Mouse (Mus musculus): ENCODE results near the gene Psmb11. TPM values are rescaled to one million over a fixed set of nuclear protein-coding genes. Genes with fewer than 3 reads are reported as not detected.
A peak's percentile ranks its signal among the peaks of the same experiment; 100 is the strongest.

The Psmb11 gene
- polyA plus RNA-seq, 1 experiment from 2014 or later, result not detected

GRCm38 (mm10) chr14:54646898-54647636 lies 25.8 kb downstream of the Psmb11 start:
- no peak overlapping the region for H3K4me2 ChIP-seq (ENCODE audit: low read depth, low read length)
- no peaks in the 10 kb centered on the region for H3K9me3 ChIP-seq (ENCODE audit: low read length)
- no peaks in the 10 kb centered on the region for H3K27me3 ChIP-seq (ENCODE audit: insufficient read depth, low read length)
- H3K9ac ChIP-seq (replicated peaks), result no peak overlapping the region
- 89% methylated on average over 8 of the region's 8 CpGs for WGBS (ENCODE audit: insufficient replicate concordance)
- no peak overlapping the region for H3K4me3 ChIP-seq (ENCODE audit: low read depth, low read length)
- TF ChIP-seq EP300 (IDR thresholded peaks at IDR 0.05; ENCODE audit: low read depth) (no peak), CTCF (IDR thresholded peaks at IDR 0.05; ENCODE audit: low read depth) (peak; percentile 54)
- H3K27ac ChIP-seq (ENCODE audit: low read depth), result no peak overlapping the region
- peaks cover 93% of the 10 kb centered on the region for H3K36me3 ChIP-seq (replicated peaks; ENCODE audit: insufficient read depth, low read length)
- no peaks in the 10 kb centered on the region; the same call in 1 of the 2 replicates for H3K4me1 ChIP-seq (ENCODE audit: insufficient read depth)
- ATAC-seq, result no peak
- DNase-seq, result no peak

DNA sequence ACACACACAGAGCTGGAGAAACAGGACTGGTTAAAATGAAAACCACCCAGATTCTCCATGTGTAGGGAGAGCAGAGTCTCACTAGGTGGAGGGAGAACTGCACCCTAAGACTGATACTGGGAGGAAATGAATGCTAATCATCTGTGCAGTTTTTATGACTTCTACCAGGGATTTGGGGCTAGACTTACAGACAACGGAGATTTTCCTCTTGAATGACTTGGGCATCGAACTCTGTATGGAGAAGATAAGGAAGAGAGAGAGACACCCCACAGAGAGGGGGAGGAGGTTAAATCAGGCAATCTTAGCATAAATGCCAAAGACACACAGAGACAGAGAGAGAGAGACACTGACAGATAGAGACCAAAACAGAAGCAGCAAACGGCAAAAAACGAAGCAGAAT lies 26.7 kb downstream of the Psmb11 start:
- 60% methylated on average over 4 of the region's 4 CpGs for WGBS (ENCODE audit: insufficient replicate concordance)
- DNase-seq, result no peak
- Histone ChIP-seq H3K27ac (ENCODE audit: low read depth) (no peak overlapping the region), H3K27me3 (ENCODE audit: insufficient read depth, low read length) (no peaks in the 10 kb centered on the region), H3K36me3 (replicated peaks; ENCODE audit: insufficient read depth, low read length) (peaks cover 85% of the 10 kb centered on the region), H3K9ac (replicated peaks) (no peak overlapping the region), H3K4me3 (ENCODE audit: low read depth, low read length) (no peak overlapping the region), H3K4me1 (ENCODE audit: insufficient read depth) (peaks cover 8% of the 10 kb centered on the region), H3K9me3 (ENCODE audit: low read length) (no peaks in the 10 kb centered on the region), H3K4me2 (ENCODE audit: low read depth, low read length) (no peak overlapping the region)
- TF ChIP-seq CTCF (IDR thresholded peaks at IDR 0.05; ENCODE audit: low read depth), result no peak
- no peak for TF ChIP-seq EP300 (IDR thresholded peaks at IDR 0.05; ENCODE audit: low read depth)
- ATAC-seq, result no peak

DNA sequence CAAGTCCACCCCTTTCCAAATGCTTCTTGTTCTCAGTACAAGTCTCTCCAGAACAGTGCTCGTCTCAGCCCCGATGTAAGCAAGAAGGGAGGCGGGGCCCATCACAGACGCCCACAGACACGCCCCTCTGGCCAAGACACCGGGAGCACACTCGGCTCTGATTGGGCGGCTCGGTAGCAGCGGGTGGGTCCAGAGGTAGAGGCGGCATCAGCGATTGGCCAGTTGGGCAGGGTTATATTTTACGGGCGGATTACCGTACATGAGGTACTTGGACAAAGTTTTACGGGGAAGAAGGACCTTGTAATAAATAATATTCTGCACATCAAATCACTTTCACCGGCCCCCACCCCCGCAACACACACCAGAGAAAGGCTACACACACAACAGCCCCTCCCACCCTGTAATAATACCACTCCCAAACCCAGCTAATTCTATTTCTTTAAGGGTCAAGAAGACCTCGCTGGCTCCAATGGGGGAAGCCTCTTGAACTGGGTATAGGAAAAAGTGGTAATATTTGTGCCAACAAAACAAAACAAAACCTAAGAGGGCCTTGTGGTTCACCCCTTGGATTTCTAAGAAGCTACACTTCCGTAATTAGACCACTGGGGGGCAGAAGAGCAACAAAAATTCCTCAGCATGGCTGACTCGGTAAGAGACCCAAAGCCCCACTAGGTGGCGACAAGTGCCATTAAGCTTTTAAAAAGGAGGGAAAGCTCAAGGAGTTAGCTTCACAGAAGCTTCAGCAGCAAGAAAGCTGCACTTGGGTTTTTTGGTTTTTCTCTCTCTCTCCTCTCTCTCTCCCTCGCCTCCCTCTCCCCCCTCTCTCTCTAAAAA lies 29.6 kb downstream of the Psmb11 start:
- Histone ChIP-seq H3K4me2 (ENCODE audit: low read depth, low read length) (no peak overlapping the region), H3K27ac (ENCODE audit: low read depth) (0 out of 2 replicates have a peak overlapping the region, but pooled peaks have one; percentile 22), H3K9ac (replicated peaks) (no peak overlapping the region), H3K9me3 (ENCODE audit: low read length) (no peaks in the 10 kb centered on the region), H3K36me3 (replicated peaks; ENCODE audit: insufficient read depth, low read length) (peaks cover 72% of the 10 kb centered on the region), H3K4me1 (ENCODE audit: insufficient read depth) (peaks cover 17% of the 10 kb centered on the region), H3K27me3 (ENCODE audit: insufficient read depth, low read length) (no peaks in the 10 kb centered on the region), H3K4me3 (ENCODE audit: low read depth, low read length) (no peak overlapping the region)
- ATAC-seq (peak; percentile 75), DNase-seq (peak; percentile 88)
- 62% methylated on average over 23 of the region's 23 CpGs for WGBS (ENCODE audit: insufficient replicate concordance)
- TF ChIP-seq EP300 (IDR thresholded peaks at IDR 0.05; ENCODE audit: low read depth), result 0 out of 2 replicates have a peak, but pooled peaks have one; percentile 30
- peak; percentile 99 for TF ChIP-seq CTCF (IDR thresholded peaks at IDR 0.05; ENCODE audit: low read depth)

GRCm38 (mm10) chr14:54651556-54651955 lies 30.3 kb downstream of the Psmb11 start:
- no peak overlapping the region for H3K9ac ChIP-seq (replicated peaks)
- 0 out of 2 replicates have a peak overlapping the region, but pooled peaks have one; percentile 72 for H3K4me2 ChIP-seq (ENCODE audit: low read depth, low read length)
- no peak for TF ChIP-seq EP300 (IDR thresholded peaks at IDR 0.05; ENCODE audit: low read depth)
- TF ChIP-seq CTCF (IDR thresholded peaks at IDR 0.05; ENCODE audit: low read depth), result no peak
- peak overlapping the region; percentile 22; the same call in 1 of the 2 replicates for H3K27ac ChIP-seq (ENCODE audit: low read depth)
- peaks cover 17% of the 10 kb centered on the region for H3K4me1 ChIP-seq (ENCODE audit: insufficient read depth)
- peaks cover 72% of the 10 kb centered on the region for H3K36me3 ChIP-seq (replicated peaks; ENCODE audit: insufficient read depth, low read length)
- H3K27me3 ChIP-seq (ENCODE audit: insufficient read depth, low read length), result no peaks in the 10 kb centered on the region
- H3K9me3 ChIP-seq (ENCODE audit: low read length), result no peaks in the 10 kb centered on the region
- H3K4me3 ChIP-seq (ENCODE audit: low read depth, low read length), result no peak overlapping the region
- no peak for ATAC-seq
- no peak for DNase-seq
- 72% methylated on average over 4 of the region's 4 CpGs for WGBS (ENCODE audit: insufficient replicate concordance)

DNA sequence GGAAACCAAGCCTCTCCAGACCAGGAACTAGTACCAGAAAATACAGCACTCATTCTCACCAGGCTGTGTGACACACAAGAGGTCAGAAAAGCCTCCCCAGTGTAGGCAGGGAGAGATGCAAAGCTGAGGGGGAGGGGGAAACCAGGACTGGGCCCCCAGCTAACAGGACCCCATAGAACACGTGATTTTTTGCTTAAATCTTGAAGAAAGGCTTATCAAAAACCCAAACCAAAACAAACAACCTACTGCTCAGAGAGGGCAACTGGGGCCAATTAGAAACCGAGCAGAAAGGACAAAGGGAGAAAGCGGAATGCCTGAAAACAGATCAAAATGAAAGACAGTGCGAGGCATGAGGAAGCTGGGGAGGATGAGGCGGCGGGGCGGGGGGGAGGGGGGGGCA lies 31.6 kb downstream of the Psmb11 start:
- H3K36me3 ChIP-seq (replicated peaks; ENCODE audit: insufficient read depth, low read length), result peaks cover 71% of the 10 kb centered on the region
- WGBS (ENCODE audit: insufficient replicate concordance), result 3% methylated on average over 7 of the region's 7 CpGs
- no peak for TF ChIP-seq EP300 (IDR thresholded peaks at IDR 0.05; ENCODE audit: low read depth)
- no peak for TF ChIP-seq CTCF (IDR thresholded peaks at IDR 0.05; ENCODE audit: low read depth)

GRCm38 (mm10) chr14:54653496-54653895 lies 32.3 kb downstream of the Psmb11 start:
- Histone ChIP-seq H3K9ac (replicated peaks) (peak overlapping the region; percentile 76), H3K27me3 (ENCODE audit: insufficient read depth, low read length) (no peaks in the 10 kb centered on the region), H3K9me3 (ENCODE audit: low read length) (no peaks in the 10 kb centered on the region), H3K4me2 (ENCODE audit: low read depth, low read length) (peak overlapping the region; percentile 72), H3K4me3 (ENCODE audit: low read depth, low read length) (peak overlapping the region; percentile 64), H3K4me1 (ENCODE audit: insufficient read depth) (peaks cover 17% of the 10 kb centered on the region), H3K36me3 (replicated peaks; ENCODE audit: insufficient read depth, low read length) (peaks cover 69% of the 10 kb centered on the region), H3K27ac (ENCODE audit: low read depth) (peak overlapping the region; percentile 70)
- ATAC-seq (peak; percentile 86), DNase-seq (peak; percentile 88)
- WGBS (ENCODE audit: insufficient replicate concordance), result under 1% methylated on average over 12 of the region's 12 CpGs
- TF ChIP-seq CTCF (IDR thresholded peaks at IDR 0.05; ENCODE audit: low read depth) (no peak), EP300 (IDR thresholded peaks at IDR 0.05; ENCODE audit: low read depth) (no peak)

More for the DNA sequence above, 31.6 kb downstream of the Psmb11 start:
- peak overlapping the region; percentile 64 for H3K4me3 ChIP-seq (ENCODE audit: low read depth, low read length)
- H3K9me3 ChIP-seq (ENCODE audit: low read length), result no peaks in the 10 kb centered on the region
- DNase-seq (no peak), ATAC-seq (no peak)
- H3K27ac ChIP-seq (ENCODE audit: low read depth), result peak overlapping the region; percentile 70; the same call in 1 of the 2 replicates
- peak overlapping the region; percentile 76 for H3K9ac ChIP-seq (replicated peaks)
- peaks cover 17% of the 10 kb centered on the region for H3K4me1 ChIP-seq (ENCODE audit: insufficient read depth)
- H3K27me3 ChIP-seq (ENCODE audit: insufficient read depth, low read length), result no peaks in the 10 kb centered on the region
- H3K4me2 ChIP-seq (ENCODE audit: low read depth, low read length), result peak overlapping the region; percentile 72
